Mouse (Mus musculus): ENCODE data around the gene Nolc1.
A peak's percentile ranks its signal among the peaks of the same experiment; 100 is the strongest.

Gene Nolc1

DNA sequence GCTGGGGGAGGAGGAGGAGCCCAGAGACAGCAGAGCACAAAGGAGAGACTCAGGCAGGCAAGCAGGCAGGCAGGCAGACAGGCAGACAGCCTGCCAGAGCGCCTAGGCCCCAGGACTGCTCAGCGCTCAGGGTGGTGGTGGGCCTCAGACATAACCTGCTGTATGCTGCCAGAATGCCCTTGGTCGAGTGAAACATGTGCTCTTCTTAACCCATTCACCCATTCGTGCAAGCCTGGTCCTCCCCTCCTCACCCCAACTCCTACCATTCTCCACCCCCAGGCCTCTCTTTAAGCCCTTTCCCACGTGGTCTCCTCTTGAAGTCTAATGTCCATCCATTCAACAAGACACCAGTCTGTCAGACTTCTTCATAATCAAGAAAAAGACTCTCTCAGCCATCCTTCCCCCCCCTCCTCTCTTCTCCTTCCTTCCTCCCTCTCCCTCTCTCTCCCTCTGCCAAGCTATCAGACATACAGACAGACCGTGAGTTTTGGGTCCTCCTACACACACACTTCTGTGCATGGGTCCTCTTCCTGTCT is 33.1 kb upstream of the Nolc1 start:
- DNase-seq = no peak

GRCm38 (mm10) chr19:46043380-46043779 is 32.3 kb upstream of the Nolc1 start:
- peak; percentile 37 for DNase-seq

DNA sequence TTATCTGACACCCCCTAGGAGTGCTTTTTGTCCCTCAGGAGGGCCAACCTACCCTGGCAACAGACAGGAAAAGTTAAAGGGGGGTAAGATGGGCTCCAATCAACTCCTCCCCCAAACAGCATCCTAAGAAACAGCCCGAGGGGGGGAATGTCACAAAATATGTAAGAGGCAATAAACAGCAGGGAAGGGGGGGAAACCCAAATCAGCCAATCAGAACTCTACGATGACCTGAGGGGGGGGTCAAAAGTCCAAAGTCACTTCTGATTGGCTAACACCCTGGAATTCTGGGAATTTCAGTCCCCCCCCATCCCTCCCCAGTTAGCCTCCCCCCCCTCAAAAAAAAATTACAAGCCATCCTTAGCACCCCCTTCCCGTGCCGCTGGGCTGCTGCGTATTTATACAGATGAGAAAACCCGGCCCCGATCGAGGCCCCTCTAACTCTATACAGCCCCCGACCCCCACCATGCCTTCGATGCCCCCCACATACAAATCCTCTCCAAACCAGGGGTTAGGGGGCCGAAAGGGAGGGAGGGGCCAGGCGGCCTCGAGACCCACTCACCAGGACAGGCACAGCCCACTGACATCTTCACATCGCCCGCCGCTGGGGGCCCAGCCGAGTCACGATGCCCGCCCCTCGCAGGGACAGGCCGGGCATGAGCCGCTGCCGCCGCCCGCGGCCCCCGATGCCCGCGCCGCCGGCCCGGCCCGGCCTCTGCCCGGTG is 31.2 kb upstream of the Nolc1 start, which contains the start of gene Pprc1:
TSS of gene Pprc1 (plus strand) at position 616 of the 722 bp plus-strand sequence.
- DNase-seq = peak; percentile 45

DNA sequence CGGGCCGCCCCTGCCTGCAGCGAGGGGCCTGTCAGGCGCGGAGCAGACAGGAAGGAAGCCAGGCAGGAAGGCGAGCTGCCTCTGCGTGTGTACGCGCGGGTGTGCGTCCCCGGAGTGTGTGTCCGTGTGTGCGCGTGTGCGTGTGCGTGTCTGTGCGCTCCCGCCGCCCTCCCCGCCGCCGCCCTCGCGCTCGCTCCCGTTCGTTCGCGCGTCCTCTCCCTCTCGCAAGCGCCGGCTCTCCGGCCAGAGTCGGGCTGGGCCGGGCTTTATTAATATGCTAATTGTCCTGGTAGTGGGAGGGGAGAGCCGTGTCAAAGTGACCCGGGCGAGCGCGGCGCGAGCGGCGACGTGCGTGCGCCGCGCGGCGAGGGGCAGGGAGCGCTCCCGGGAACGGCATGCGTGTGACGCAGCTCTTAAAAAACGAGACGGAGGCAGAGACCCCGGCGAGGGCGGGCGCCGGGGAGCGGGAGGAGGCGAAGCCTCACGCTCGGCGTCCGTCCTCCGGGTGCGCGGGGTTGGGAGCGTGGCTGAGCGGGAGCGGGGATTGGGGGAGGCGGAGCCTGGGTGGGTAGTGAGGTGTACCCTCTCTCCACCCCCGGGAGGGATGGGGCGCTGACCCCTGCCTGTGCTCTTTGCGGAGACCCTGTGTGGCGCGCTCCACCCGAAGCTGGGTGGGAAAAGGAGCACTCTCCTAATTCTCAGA is 30.5 kb upstream of the Nolc1 start, which contains the start of gene Ldb1:
TSS of gene Ldb1 (minus strand) at position 222 of the 703 bp plus-strand sequence.
- DNase-seq = peak; percentile 88

DNA sequence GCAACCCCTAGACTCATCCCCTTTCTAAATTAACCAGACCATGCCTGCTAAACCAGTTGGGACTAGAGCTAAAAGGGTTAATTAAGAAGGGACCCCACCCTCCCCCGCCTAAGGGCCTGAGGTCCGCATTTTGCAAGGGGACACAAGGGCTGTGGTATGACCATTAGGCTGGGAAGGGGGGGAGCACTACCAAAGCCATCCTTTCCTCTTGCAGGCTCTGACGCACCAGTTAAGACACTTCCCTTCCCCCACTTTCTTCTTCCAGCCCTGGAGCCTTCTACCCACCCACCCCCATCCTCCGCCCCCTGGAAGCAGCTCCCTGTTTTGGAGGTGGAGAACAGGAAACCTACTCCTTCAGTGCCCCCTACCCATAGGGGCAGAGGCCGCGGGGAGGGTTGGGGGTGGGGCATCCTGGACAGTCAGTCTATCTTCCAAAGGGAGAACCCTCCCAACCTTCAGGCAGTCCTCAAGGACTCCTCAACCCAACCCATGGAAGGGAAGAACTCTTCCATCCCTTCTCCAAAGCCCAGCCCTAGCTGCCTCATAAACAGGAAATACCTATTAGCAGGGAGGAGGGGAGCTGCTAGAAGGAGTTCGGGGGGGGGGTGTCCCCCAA is 29.9 kb upstream of the Nolc1 start:
- no peak for DNase-seq

- DNase-seq = no peak
These were observed 29.0 kb upstream of the Nolc1 start for GRCm38 (mm10) chr19:46046621-46047025.

GRCm38 (mm10) chr19:46047426-46047825 is 28.2 kb upstream of the Nolc1 start:
- no peak for DNase-seq

GRCm38 (mm10) chr19:46049129-46049528 is 26.5 kb upstream of the Nolc1 start:
- DNase-seq = no peak

- no peak for DNase-seq
These were observed 25.2 kb upstream of the Nolc1 start for GRCm38 (mm10) chr19:46050462-46050861.

DNA sequence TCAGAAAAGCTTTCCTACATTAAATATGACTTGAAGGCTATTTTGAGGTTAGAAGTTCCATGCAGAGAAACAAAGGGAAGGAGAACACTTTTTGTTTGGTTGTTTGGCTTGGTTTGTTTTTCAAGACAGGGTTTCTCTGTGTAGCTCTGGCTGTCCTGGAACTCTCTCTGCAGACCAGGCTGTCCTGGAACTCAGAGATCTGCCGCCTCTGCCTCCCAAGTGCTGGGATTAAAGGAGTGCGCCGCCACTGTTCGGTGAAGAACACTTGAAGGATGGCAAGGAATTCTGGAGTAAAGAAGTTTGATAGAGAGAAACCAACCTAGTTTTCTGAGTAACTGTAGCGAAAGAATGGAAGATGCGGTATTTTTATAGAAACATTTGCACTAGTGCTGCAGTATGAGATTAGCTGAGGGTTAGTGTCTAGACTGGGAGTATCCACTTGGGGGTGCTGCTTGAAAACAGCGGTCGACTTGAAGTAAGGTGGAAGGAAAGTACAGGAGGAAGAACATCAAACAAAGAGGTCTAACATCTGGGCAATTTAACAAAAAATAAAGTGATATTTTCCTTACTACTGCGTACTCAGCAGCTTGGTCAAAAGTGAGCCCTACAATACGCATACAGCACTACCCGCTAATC is 19.8 kb upstream of the Nolc1 start:
- DNase-seq = no peak

DNA sequence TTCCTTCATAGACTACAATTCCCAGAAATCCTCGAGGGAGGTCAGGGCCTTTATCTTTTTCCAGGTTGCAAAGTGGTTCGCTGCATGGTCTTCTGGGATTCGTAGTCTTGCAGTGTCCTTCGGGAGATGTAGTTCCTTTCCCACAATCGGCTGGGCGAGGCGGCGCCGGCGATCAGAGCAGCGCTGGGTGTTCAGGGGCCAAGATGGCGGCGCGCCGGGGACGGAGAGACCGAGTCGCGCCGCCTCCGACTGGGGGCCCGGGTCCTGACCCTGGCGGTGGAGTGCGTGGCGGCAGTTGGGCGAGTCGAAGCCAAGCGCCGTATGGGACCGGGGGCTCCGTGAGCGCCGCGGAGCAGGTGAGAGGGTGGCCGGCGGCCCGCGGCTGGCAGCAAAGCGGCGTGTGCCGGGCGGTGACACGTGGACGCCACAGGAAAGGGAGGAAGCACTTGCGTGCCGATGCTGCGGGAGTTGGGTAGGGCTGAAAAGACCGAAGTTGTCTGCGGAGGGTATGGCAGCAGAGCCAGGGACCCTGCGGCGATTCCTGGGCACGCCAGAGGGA is 19.2 kb upstream of the Nolc1 start:
- peak; percentile 90 for DNase-seq

DNA sequence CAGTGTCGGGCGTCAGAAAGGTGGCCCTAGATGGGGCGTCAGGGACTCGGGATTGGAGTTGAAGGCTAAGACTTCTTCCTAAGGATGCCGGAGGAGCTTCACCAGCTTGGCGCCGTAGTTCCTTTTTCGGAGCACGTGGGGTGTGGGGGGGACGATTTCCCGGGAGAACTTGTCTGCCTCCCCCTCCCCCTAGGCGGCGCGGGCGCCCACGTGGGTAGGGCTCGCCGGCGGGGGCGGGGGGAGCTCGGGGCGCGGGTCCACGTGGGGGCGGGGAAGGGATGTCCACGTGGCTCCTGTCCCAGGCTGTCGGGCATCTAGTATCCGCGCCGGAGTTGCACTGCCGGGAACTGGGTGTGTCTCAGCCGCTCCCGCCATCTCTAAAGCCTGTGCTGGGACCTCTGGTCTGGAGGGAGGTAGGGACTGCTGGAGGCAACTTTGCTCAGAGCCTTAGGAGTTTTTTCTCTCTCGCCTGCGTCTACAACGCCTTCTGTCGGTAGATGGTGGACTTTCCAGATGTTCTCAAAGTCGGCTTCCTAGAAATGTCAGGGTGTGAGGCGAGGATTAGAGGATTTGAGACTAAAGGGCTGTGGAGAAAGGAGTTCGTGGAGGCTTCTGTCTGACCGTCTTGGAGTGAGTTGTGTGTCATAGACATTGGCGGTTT is 18.6 kb upstream of the Nolc1 start:
- peak; percentile 66 for DNase-seq

- DNase-seq = no peak
These were observed 17.2 kb upstream of the Nolc1 start for GRCm38 (mm10) chr19:46058466-46058865.

GRCm38 (mm10) chr19:46060845-46061244 is 14.8 kb upstream of the Nolc1 start:
- DNase-seq = no peak

- no peak for DNase-seq
These were observed 7.6 kb upstream of the Nolc1 start for GRCm38 (mm10) chr19:46068054-46068453.

GRCm38 (mm10) chr19:46073285-46073684 is 2.4 kb upstream of the Nolc1 start:
- DNase-seq = no peak

GRCm38 (mm10) chr19:46074266-46074665 is 1.4 kb upstream of the Nolc1 start:
- DNase-seq = no peak

- no peak for DNase-seq
These were observed 2.9 kb downstream of the Nolc1 start for GRCm38 (mm10) chr19:46078535-46078934.

DNA sequence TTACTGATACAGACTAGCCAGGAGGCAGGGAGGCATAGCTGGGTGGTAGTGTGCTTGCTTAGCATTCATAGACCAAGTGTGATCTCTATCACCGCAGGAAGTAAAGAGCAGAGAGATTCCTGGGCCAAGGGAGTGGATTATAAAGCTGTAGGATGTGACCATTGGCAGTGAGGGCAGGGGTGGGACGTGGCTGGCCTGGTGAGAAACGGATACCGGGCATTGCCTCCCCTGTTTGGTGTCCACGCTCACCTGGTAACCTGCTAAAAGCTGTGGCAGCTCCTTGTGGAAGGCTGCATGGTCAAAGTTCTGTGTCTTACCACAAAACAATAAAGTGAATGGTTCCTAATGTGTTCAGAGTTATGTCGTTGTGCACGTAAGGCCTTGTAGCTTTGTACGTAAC is 9.5 kb downstream of the Nolc1 start:
- no peak for DNase-seq

GRCm38 (mm10) chr19:46086337-46086736 is 10.7 kb downstream of the Nolc1 start:
- DNase-seq = peak; percentile 52

GRCm38 (mm10) chr19:46087871-46088270 is 12.2 kb downstream of the Nolc1 start:
- DNase-seq = no peak

GRCm38 (mm10) chr19:46091641-46092040 is 16.0 kb downstream of the Nolc1 start:
- DNase-seq = no peak
